Mouse (Mus musculus): ENCODE measurements at regions not wholly inside any gene's neighbourhood (a gene's known extent, or its start where the extent isn't known, plus 50 kb on each side); places are given as distances from the start of the nearest gene placed in this dataset.

DNA sequence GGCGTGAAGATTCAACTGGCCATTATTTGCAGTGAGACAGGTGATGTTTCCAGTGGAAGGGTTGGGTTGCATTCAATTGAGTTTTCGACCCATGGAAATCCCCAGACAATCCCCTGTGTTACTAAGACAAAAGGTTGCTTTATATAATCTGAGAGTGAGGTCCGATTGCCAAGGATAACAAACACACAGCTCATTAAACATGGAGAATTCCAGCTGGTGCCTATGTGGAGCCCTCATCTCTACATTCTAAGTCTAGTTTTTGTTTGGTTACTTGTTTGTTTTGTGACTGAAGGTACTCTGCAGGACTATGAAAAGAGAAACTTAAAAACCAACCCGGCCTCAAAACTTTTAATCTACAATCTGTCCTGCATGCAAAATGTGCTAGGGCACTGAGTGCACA lies 70.9 kb downstream of the 4930596D02Rik start:
- no peak for DNase-seq (ENCODE audit: low read depth, low spot score)

DNA sequence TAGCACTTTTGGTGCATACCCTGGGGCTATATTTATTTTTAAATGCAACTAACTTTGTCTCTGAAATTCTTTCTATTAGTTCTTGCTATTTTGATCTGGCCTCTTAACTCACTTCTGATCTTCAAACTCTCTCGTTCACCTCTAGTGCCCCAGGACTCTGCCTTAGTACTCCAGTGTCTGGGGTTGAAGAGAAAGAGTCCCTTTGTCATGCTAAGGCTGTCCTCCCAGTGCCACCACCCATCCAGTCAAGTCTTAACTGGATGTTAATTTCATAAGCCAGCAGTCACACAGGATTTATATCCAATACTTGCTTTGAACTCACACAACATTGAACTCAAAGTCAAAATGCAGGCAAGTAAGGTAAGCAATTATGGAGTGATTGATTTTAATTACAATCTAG lies 81.1 kb downstream of the 4930596D02Rik start:
- peak; percentile 52 for DNase-seq (ENCODE audit: low read depth, low spot score)

DNA sequence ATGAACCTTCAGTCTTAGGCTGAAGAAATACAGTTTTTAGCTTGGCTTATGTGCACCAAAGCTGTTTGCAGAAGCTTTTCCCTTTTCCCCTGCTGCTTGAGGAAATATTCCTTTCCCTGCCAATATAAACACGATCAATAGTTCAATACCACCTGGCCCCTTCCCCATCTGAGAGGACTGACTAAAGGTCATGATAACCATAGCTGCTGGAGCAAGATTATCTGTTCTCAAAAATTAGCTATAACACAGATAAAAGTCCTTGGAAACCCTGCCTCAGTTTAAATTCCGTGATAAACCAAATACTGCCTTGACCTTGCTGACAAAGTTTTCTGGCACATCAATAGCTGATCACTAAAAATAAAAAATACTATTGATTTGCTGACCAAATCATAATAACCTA lies 126.6 kb downstream of the 4930596D02Rik start:
- DNase-seq (ENCODE audit: low read depth, low spot score): no peak

DNA sequence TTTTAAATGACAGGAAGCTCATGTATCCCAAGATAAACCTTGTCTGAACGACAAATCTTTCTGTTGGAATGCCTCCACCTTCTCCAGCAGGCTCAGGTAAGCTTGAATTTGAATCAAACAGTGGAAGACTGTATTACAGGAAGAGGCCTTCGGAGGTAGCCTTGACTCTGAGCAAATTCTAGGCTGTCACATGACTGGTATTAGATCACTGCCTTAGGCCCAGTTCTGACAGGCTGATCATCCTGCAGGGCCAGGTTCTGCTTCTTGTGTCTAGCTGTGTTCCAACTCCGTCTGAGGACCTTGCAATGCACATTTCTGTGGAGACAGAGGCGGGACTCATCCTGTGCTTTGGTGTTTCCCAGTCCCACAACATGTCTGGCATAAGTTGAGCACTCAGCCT lies 138.7 kb downstream of the 4930596D02Rik start:
- no peak for DNase-seq (ENCODE audit: low read depth, low spot score)

DNA sequence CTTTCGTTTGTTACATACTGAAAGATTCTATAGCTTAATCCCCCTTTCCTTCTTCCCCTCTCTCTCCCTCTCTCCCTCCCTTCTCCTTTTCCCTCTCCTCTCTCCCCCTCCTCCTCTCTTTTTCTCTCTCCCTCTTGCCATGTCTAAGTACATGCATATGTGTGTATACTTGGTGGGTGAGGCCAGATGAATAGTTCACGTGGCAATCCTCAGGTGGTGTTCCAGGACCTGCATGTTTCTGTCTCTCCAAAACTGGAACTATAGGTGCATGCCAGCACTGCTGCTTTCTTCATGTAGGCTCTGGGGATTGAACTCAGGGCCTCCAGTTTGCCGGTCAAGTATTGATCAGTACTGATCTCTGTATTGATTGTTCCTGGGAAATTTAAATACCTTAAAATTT lies 161.4 kb downstream of the 4930596D02Rik start:
- DNase-seq (ENCODE audit: low read depth, low spot score): peak; percentile 28

DNA sequence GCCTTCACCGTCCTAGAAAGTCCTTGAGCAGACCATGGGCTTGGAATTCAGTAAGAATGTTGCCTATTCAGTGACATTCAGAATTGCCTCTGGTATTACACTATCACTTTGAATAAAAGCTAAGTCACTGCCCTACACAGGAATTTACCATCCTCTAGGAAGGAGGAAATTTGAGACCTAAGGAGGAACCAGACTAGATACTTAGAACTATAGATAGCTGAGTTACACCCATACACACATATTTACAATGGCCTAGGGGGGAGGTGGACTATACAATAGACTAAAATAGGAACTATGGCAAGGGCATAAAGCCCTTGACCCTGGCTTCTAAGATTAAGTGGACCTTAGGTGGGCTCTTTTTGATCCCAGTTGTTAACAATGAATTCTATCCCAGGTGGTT lies 162.1 kb downstream of the 4930596D02Rik start:
- DNase-seq (ENCODE audit: low read depth, low spot score): peak; percentile 64
